Comparison of ENCODE assay signal across 8 mouse cellular contexts in the genomic region with DNA sequence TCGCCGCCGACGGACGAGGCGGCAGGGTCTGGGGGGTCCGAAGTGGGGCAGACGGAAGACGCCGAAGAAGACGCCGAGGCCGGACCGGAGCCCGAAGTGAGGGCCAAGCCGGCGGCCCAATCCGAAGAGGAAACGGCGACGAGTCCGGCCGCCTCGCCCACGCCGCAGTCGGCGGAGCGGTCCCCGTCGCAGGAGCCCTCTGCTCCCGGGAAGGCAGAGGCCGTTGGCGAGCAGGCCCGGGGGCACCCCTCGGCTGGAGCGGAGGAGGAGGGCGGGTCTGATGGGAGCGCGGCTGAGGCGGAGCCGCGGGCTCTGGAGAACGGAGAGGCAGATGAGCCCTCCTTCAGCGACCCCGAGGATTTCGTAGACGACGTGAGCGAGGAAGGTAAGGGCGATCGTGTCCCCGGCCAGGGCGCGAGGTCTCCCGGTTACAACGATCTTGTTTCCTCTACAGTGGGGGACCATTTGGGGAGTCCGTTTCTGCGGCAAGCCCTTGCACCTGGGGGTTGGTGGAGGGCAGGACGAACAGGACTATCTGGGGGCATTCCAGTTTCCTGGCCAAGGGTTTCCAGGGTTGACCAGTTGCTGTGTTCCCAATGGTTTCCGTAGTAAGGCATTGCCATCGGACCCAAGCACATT. TPM values are rescaled to one million over a fixed set of nuclear protein-coding genes. Genes with fewer than 3 reads are reported as not detected.
A peak's percentile ranks its signal among the peaks of the same experiment; 100 is the strongest.
DNase-seq lines count a peak whose midpoint lies in the region; ATAC-seq and TF ChIP-seq lines count a peak whose summit lies in the region.

No protein-coding gene starts in this region.

- peak overlapping the region; percentile 90 for H3K4me3 ChIP-seq in spleen, adult 2 months (ENCODE audit: extremely low read depth, insufficient read depth, insufficient read length)
- H3K4me3 ChIP-seq in forebrain, embryonic 13.5 days = peak overlapping the region; percentile 96
- peak overlapping the region; percentile 95 for H3K4me3 ChIP-seq in liver, embryonic 12.5 days
- H3K4me3 ChIP-seq in neural tube, embryonic 15.5 days (replicated peaks) = peak overlapping the region; percentile 77

- intact Hi-C loops in gastrocnemius, postnatal 14 days (cut with DNase I; ENCODE audit: low total_unique reads) = loop anchor here (10.0 kb wide), 1 partner anchor 585 kb away; no protein-coding TSS in a partner anchor

- TF ChIP-seq CTCF in spleen, adult 2 months (IDR thresholded peaks at IDR 0.05; ENCODE audit: extremely low read depth, insufficient read depth, insufficient read length, insufficient replicate concordance) = no peak

- peak overlapping the region; percentile 93 for H3K4me2 ChIP-seq in forebrain, embryonic 13.5 days
- H3K4me2 ChIP-seq in liver, embryonic 12.5 days = peak overlapping the region; percentile 86
- H3K4me2 ChIP-seq in neural tube, embryonic 15.5 days = peak overlapping the region; percentile 76

- H3K36me3 ChIP-seq in spleen, adult 2 months (ENCODE audit: control insufficient read depth, insufficient read depth, low read length) = no peaks in the 10 kb centered on the region
- peaks cover 22% of the 10 kb centered on the region for H3K36me3 ChIP-seq in forebrain, embryonic 13.5 days (ENCODE audit: poor library complexity, severe bottlenecking)
- peaks cover 34% of the 10 kb centered on the region for H3K36me3 ChIP-seq in liver, embryonic 12.5 days
- 0 out of 2 replicates have a peak, but pooled peaks cover 7% of the 10 kb centered on the region for H3K36me3 ChIP-seq in neural tube, embryonic 15.5 days

- ATAC-seq in forebrain, embryonic 13.5 days = peak; percentile 48
- peak; percentile 73 for ATAC-seq in liver, embryonic 12.5 days
- 0 out of 2 replicates have a peak, but pooled peaks have one; percentile 11 for ATAC-seq in neural tube, embryonic 15.5 days (ENCODE audit: low FRiP score)

- H3K27me3 ChIP-seq in spleen, adult 2 months (ENCODE audit: control insufficient read depth, insufficient read depth, low read length) = no peaks in the 10 kb centered on the region
- no peaks in the 10 kb centered on the region for H3K27me3 ChIP-seq in forebrain, embryonic 13.5 days
- H3K27me3 ChIP-seq in liver, embryonic 12.5 days (replicated peaks) = 0 out of 2 replicates have a peak, but pooled peaks cover 6% of the 10 kb centered on the region
- no peaks in the 10 kb centered on the region for H3K27me3 ChIP-seq in neural tube, embryonic 15.5 days (replicated peaks)

- H3K9me3 ChIP-seq in forebrain, embryonic 13.5 days (replicated peaks) = no peaks in the 10 kb centered on the region
- H3K9me3 ChIP-seq in liver, embryonic 12.5 days (replicated peaks) = no peaks in the 10 kb centered on the region
- no peaks in the 10 kb centered on the region for H3K9me3 ChIP-seq in neural tube, embryonic 15.5 days (replicated peaks)

- no peak for TF ChIP-seq POLR2A in spleen, adult 2 months (IDR thresholded peaks at IDR 0.05; ENCODE audit: low read depth, low read length)

- WGBS in spleen, adult 2 months = under 1% methylated on average over 60 of the region's 62 CpGs
- under 1% methylated on average over 61 of the region's 62 CpGs for WGBS in forebrain, embryonic 13.5 days
- under 1% methylated on average over 62 of the region's 62 CpGs for WGBS in liver, embryonic 12.5 days (ENCODE audit: insufficient replicate concordance)
- under 1% methylated on average over 60 of the region's 62 CpGs for WGBS in neural tube, embryonic 15.5 days

- H3K27ac ChIP-seq in spleen, adult 2 months (ENCODE audit: insufficient read depth, low read length) = peak overlapping the region; percentile 78
- peak overlapping the region; percentile 48 for H3K27ac ChIP-seq in forebrain, embryonic 13.5 days
- peak overlapping the region; percentile 85 for H3K27ac ChIP-seq in liver, embryonic 12.5 days
- H3K27ac ChIP-seq in neural tube, embryonic 15.5 days (replicated peaks) = peak overlapping the region; percentile 96

- peak; percentile 33 for DNase-seq in gastrocnemius, postnatal 14 days
- no peak for DNase-seq in gastrocnemius, adult 18-20 months (ENCODE audit: low spot score)
- no peak for DNase-seq in spleen, adult 2 months (ENCODE audit: low read depth in 1 of 2, low spot score in 2 of 2)
- DNase-seq in spleen, adult 18-20 months = no peak
- no peak for DNase-seq in layer of hippocampus, adult 8-10 months (ENCODE audit: low spot score in 2 of 2)

- peaks cover 10% of the 10 kb centered on the region for H3K4me1 ChIP-seq in spleen, adult 2 months (ENCODE audit: control insufficient read depth, insufficient read depth, insufficient read length)
- peaks cover 25% of the 10 kb centered on the region for H3K4me1 ChIP-seq in forebrain, embryonic 13.5 days
- H3K4me1 ChIP-seq in liver, embryonic 12.5 days = peaks cover 47% of the 10 kb centered on the region
- peaks cover 32% of the 10 kb centered on the region for H3K4me1 ChIP-seq in neural tube, embryonic 15.5 days

- H3K9ac ChIP-seq in forebrain, embryonic 13.5 days = peak overlapping the region; percentile 97
- peak overlapping the region; percentile 91 for H3K9ac ChIP-seq in liver, embryonic 12.5 days
- H3K9ac ChIP-seq in neural tube, embryonic 15.5 days (replicated peaks) = peak overlapping the region; percentile 91

RNA-seq across cellular contexts. Expression of gene Eif3b, which starts 0.4 kb away (rescaled TPM):
- total RNA-seq in gastrocnemius, postnatal 14 days (2021) = 10 to 100 TPM; 81.7 to 88.9 TPM
- 10 to 100 TPM; 78.9 to 84.5 TPM for total RNA-seq in gastrocnemius, adult 18-20 months (2021)
- 72.1 and 74.3 TPM in 2 replicates for polyA plus RNA-seq in spleen, adult 2 months (2012; rRNA removed)
- 84.0 and 95.0 TPM in 2 replicates for polyA plus RNA-seq in forebrain, embryonic 13.5 days (2015; fragmentation: Nextera tagmentation; extraction: Ambion mirVana)
- 217 and 229 TPM in 2 replicates for polyA plus RNA-seq in liver, embryonic 12.5 days (2016; fragmentation: Nextera tagmentation; extraction: Ambion mirVana)
- 80.0 and 93.1 TPM in 2 replicates for polyA plus RNA-seq in neural tube, embryonic 15.5 days (2015; fragmentation: Nextera tagmentation; extraction: Ambion mirVana)
- total RNA-seq in layer of hippocampus, adult 8-10 months (2022) = 10 to 100 TPM; 84.4 to 88.2 (median 87.0) TPM

RNA-seq across cellular contexts. Expression of gene Gm4869, which starts 25.9 kb away (rescaled TPM):
- total RNA-seq in gastrocnemius, postnatal 14 days (2021) = not detected
- total RNA-seq in gastrocnemius, adult 18-20 months (2021) = not detected
- 0.07 and 0.12 TPM in 2 replicates for polyA plus RNA-seq in spleen, adult 2 months (2012; rRNA removed)
- polyA plus RNA-seq in forebrain, embryonic 13.5 days (2015; fragmentation: Nextera tagmentation; extraction: Ambion mirVana) = not detected in 2 replicates
- polyA plus RNA-seq in liver, embryonic 12.5 days (2016; fragmentation: Nextera tagmentation; extraction: Ambion mirVana) = not detected in 2 replicates
- not detected in 2 replicates for polyA plus RNA-seq in neural tube, embryonic 15.5 days (2015; fragmentation: Nextera tagmentation; extraction: Ambion mirVana)
- total RNA-seq in layer of hippocampus, adult 8-10 months (2022) = not detected

RNA-seq across cellular contexts. Expression of gene Snx8, which starts 30.5 kb away (rescaled TPM):
- total RNA-seq in gastrocnemius, postnatal 14 days (2021) = 1 to 10 TPM; 9.0 to 9.8 TPM
- 10 to 100 TPM in 1 of 2 experiments, 1 to 10 TPM in 1; 8.0 to 10.7 TPM for total RNA-seq in gastrocnemius, adult 18-20 months (2021)
- polyA plus RNA-seq in spleen, adult 2 months (2012; rRNA removed) = 42.3 and 44.9 TPM in 2 replicates
- 17.6 and 20.6 TPM in 2 replicates for polyA plus RNA-seq in forebrain, embryonic 13.5 days (2015; fragmentation: Nextera tagmentation; extraction: Ambion mirVana)
- 11.9 and 14.0 TPM in 2 replicates for polyA plus RNA-seq in liver, embryonic 12.5 days (2016; fragmentation: Nextera tagmentation; extraction: Ambion mirVana)
- 30.0 and 36.7 TPM in 2 replicates for polyA plus RNA-seq in neural tube, embryonic 15.5 days (2015; fragmentation: Nextera tagmentation; extraction: Ambion mirVana)
- 10 to 100 TPM in 3 of 4 experiments, 1 to 10 TPM in 1; 9.1 to 15.8 (median 12.7) TPM for total RNA-seq in layer of hippocampus, adult 8-10 months (2022)

Comparison
In these comparisons a context has a peak if more than half of its experiments do, and no peak if none do; other contexts are left out.
1. ATAC-seq: peak in every context shown above with its lines; median percentile 73 in liver, embryonic 12.5 days; 48 in forebrain, embryonic 13.5 days; 11 in neural tube, embryonic 15.5 days.